Mouse (Mus musculus) limb, embryonic 13.5 days (tissue): ENCODE results near the gene Bag6. TPM values are rescaled to one million over a fixed set of nuclear protein-coding genes. Genes with fewer than 3 reads are reported as not detected.

Source experiments
- ATAC-seq: fragments of 200-750 bp; cut with Nextera tagmentation; 2 replicates; pipeline ENCODE4 v1.8.0; 2017; ENCODE audit warnings: low read depth, moderate number of reproducible peaks, moderate TSS enrichment; ENCODE audit not compliant: low FRiP score
- H3K27ac ChIP-seq: fragments of 300-500 bp; sonication (generic); 2 replicates; pipeline ENCODE4 v1.5.1; 2015; ENCODE audit warnings: inconsistent platforms, mild to moderate bottlenecking, moderate library complexity
- H3K27me3 ChIP-seq: fragments of 300-500 bp; sonication (generic); 2 replicates; pipeline ENCODE4 v1.6.1; 2015; ENCODE audit warnings: mild to moderate bottlenecking, inconsistent platforms
- H3K36me3 ChIP-seq: fragments of 300-500 bp; sonication (generic); 2 replicates; pipeline ENCODE4 v1.6.1; 2015; ENCODE audit warnings: inconsistent platforms, mild to moderate bottlenecking, moderate library complexity
- H3K4me1 ChIP-seq: fragments of 300-500 bp; sonication (generic); 2 replicates; pipeline ENCODE4 v1.6.1; 2015; ENCODE audit warnings: inconsistent platforms
- H3K4me2 ChIP-seq: fragments of 300-500 bp; sonication (generic); replicated peaks from 2 replicates; pipeline ENCODE4 v1.6.1; 2015; ENCODE audit warnings: inconsistent platforms, mild to moderate bottlenecking, moderate library complexity
- H3K4me3 ChIP-seq: fragments of 300-500 bp; sonication (generic); 2 replicates; pipeline ENCODE4 v1.5.1; 2015; ENCODE audit warnings: moderate library complexity, mild to moderate bottlenecking, inconsistent platforms
- H3K9ac ChIP-seq: fragments of 300-500 bp; sonication (generic); 2 replicates; pipeline ENCODE4 v1.6.1; 2015; ENCODE audit warnings: mild to moderate bottlenecking, inconsistent platforms
- H3K9me3 ChIP-seq: fragments of 300-500 bp; sonication (generic); 2 replicates; pipeline ENCODE4 v1.6.1; 2016; ENCODE audit warnings: inconsistent platforms
- WGBS: fragments of 180-500 bp; shearing (Covaris S2); methylation state at CpG from one replicate; pipeline ENCODE4 v1.1.7; 2015; 5-methylcytosine and 5-hydroxymethylcytosine counted together
- microRNA-seq: library from miRNA; unstranded; fragments of <30 nt; microRNA quantifications from one replicate; pipeline ENCODE4, GENCODE M21; 2016
- polyA plus RNA-seq: library from polyadenylated mRNA; unstranded; fragments of >200 nt; fragmentation: Nextera tagmentation; extraction: Ambion mirVana; gene quantifications from 2 replicates; pipeline ENCODE4 v1.2.1, GENCODE M21; 2015

Bag6 gene
- polyA plus RNA-seq, 1 experiment from 2014 or later, result 66.7 TPM

DNA sequence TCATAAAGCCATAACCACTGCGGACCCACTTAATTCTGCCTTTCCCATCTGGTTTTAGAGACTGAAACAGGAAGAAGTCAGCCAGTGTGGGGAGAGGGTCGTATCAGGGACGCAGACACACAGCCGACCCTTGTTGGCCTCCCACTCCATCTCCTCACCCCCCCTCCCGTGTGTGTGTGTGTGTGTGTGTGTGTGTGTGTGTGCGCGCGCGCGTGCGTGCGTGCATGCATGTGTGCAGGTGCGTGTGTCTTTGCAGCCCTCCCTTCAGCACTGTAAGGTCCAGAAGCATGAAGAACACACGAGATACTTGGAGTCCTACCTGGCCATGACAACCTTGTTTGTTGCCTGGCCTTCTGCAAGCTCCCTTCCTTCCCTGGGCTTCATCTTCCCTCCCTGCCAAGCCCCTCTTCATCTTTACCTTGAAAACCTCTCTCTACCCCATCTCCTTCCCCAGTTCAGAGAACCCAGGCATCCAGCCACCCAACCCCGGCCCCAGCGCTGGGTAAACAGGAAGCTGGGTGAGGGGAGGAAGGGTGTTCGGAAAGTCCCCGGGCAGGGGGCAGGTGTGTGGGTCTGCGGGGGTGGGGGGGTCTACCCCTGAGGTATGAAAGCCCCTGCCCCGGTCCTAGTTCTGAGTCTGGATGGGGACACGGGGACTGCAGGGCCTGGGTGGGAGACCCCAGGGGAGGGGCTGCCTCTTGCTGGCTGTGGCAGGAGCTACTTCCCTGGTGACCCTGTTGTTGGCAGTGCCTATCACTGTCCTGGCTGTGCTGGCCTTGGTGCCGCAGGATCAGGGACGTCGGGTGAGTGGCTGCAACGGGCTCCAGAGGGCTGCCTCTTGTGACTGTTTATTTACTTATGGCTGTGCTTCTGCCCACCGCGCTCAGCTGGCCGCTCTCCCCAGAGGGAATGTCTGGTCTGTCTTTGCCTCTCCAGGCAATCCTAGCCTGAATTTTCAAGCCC is 59.2 kb downstream of the Bag6 start, which contains the start of gene Ltb:
Gene Ltb (plus strand): TSS at position 559 of the 963 bp plus-strand sequence.
- no peak within 1 kb of the TSS for H3K27ac ChIP-seq
- peak within 1 kb of the TSS; percentile 47 for H3K4me3 ChIP-seq
- H3K36me3 ChIP-seq, result no peaks in the 10 kb centered on the region
- peaks cover 15% of the 10 kb centered on the region for H3K4me1 ChIP-seq
- H3K9ac ChIP-seq, result peak within 1 kb of the TSS; percentile 43; the same call in 1 of the 2 replicates
- H3K4me2 ChIP-seq, result peak within 1 kb of the TSS; percentile 79
- 50% methylated on average over 24 of the region's 28 CpGs for WGBS
- no peaks in the 10 kb centered on the region for H3K9me3 ChIP-seq
- ATAC-seq, result no peak
- H3K27me3 ChIP-seq, result peaks cover 55% of the 10 kb centered on the region

DNA sequence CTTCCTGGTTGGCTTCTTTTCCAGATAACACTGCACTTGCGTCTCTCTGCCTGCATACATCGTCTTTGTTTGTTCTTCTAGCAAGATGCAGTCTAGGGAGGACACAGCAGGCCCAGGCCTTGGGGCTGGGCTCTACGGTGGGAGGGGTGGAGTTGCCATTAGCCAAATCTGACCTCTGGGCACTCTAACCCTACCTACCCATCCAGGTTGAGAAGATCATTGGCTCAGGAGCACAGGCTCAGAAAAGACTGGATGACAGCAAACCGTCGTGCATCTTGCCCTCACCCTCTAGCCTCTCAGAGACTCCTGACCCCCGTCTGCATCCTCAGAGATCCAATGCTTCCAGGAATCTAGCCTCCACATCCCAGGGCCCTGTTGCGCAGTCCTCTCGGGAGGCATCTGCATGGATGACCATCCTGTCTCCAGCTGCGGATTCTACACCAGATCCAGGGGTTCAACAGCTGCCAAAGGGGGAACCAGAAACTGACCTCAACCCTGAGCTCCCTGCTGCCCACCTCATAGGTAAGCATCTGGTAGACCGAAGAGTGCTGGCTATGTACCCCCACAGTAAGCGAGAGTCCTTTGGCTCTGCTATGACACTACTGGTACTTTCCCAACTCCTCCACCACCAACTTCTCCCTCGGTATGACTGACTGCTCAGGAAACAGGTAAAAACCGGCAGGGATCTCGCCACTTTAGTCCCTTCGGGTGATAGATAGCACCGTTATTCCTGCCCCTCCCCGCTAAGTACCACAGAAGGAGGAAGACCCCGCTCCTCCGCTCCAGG is 60.1 kb downstream of the Bag6 start:
- ATAC-seq, result no peak
- 40% methylated on average over 19 of the region's 19 CpGs for WGBS
- H3K4me2 ChIP-seq, result peak overlapping the region; percentile 79
- H3K4me1 ChIP-seq, result peaks cover 15% of the 10 kb centered on the region
- peak overlapping the region; percentile 64 for H3K9ac ChIP-seq
- peak overlapping the region; percentile 47 for H3K4me3 ChIP-seq
- H3K9me3 ChIP-seq, result no peaks in the 10 kb centered on the region
- no peaks in the 10 kb centered on the region for H3K36me3 ChIP-seq
- H3K27ac ChIP-seq, result no peak overlapping the region
- peaks cover 61% of the 10 kb centered on the region for H3K27me3 ChIP-seq

DNA sequence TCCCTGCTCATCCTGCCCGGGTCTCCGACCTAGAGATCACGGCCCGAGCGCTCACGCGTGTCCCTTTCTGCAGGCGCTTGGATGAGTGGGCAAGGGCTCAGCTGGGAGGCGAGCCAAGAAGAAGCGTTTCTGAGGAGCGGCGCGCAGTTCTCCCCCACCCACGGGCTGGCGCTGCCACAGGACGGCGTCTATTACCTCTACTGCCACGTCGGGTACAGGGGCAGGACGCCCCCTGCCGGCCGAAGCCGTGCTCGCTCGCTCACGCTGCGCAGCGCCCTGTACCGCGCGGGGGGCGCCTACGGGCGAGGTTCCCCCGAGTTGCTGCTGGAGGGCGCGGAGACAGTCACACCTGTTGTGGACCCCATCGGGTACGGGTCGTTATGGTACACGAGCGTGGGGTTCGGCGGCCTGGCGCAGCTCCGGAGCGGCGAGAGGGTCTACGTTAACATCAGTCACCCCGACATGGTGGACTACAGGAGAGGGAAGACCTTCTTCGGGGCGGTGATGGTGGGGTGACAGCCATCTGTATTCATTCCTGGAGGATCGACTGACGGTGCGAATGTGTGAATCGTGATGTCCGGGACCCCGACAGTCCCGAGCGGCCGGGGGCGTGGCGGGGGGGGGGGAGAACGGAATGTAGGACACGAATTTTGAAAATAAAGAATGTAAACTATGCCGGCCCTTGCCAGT is 60.8 kb downstream of the Bag6 start:
- Histone ChIP-seq H3K9me3 (no peaks in the 10 kb centered on the region), H3K4me1 (peaks cover 15% of the 10 kb centered on the region), H3K27me3 (peaks cover 69% of the 10 kb centered on the region), H3K9ac (peak overlapping the region; percentile 64), H3K36me3 (no peaks in the 10 kb centered on the region), H3K27ac (no peak overlapping the region), H3K4me3 (peak overlapping the region; percentile 47), H3K4me2 (peak overlapping the region; percentile 79)
- WGBS, result 1% methylated on average over 66 of the region's 66 CpGs
- ATAC-seq, result peak; percentile 85

GRCm38 (mm10) chr17:35196321-35196641 is 61.3 kb downstream of the Bag6 start:
- 34% methylated on average over 9 of the region's 9 CpGs for whole genome bisulfite sequencing
- Histone ChIP-seq H3K9me3 (no peaks in the 10 kb centered on the region), H3K27me3 (peaks cover 74% of the 10 kb centered on the region), H3K4me1 (peaks cover 15% of the 10 kb centered on the region), H3K36me3 (no peaks in the 10 kb centered on the region), H3K27ac (no peak overlapping the region), H3K9ac (peak overlapping the region; percentile 64), H3K4me2 (peak overlapping the region; percentile 79), H3K4me3 (peak overlapping the region; percentile 47)
- ATAC-seq, result no peak

Small RNAs within 50 kb of the gene (microRNA-seq; reads per million reads assigned to microRNA genes)
- not detected for gene Mir6973a

Other genes starting within 250 kb of the Bag6 start
- gene C2, start 236.9 kb upstream of the Bag6 start, polyA plus RNA-seq, result 1.6 and 2.4 TPM in 2 replicates
- 97.0 and 103 TPM in 2 replicates for gene Ehmt2, start 236.7 kb upstream of the Bag6 start, polyA plus RNA-seq
- gene Slc44a4, start 220.7 kb upstream of the Bag6 start, polyA plus RNA-seq, result 0.14 TPM in 1 of 2 replicates, not detected in the other
- 20.0 and 21.0 TPM in 2 replicates for gene Neu1, start 203.9 kb upstream of the Bag6 start, polyA plus RNA-seq
- gene Hspa1b, start 175.9 kb upstream of the Bag6 start, polyA plus RNA-seq, result 0.32 and 0.43 TPM in 2 replicates
- not detected in 2 replicates for gene Gm20481, start 165.3 kb upstream of the Bag6 start, polyA plus RNA-seq
- gene Hspa1a, start 163.0 kb upstream of the Bag6 start, polyA plus RNA-seq, result 3.7 and 4.4 TPM in 2 replicates
- gene Hspa1l, start 162.5 kb upstream of the Bag6 start, polyA plus RNA-seq, result 0.49 and 0.81 TPM in 2 replicates
- 196 and 200 TPM in 2 replicates for gene Lsm2, start 153.3 kb upstream of the Bag6 start, polyA plus RNA-seq
- gene Vars, start 134.2 kb upstream of the Bag6 start, polyA plus RNA-seq, result 102 and 110 TPM in 2 replicates
- gene Vwa7, start 118.6 kb upstream of the Bag6 start, polyA plus RNA-seq, result 0.17 TPM in 2 replicates
- gene Sapcd1, start 107.2 kb upstream of the Bag6 start, polyA plus RNA-seq, result 7.2 and 8.2 TPM in 2 replicates
- gene Msh5, start 88.4 kb upstream of the Bag6 start, polyA plus RNA-seq, result 2.6 and 4.6 TPM in 2 replicates
- 247 and 266 TPM in 2 replicates for gene Clic1, start 85.2 kb upstream of the Bag6 start, polyA plus RNA-seq
- gene Ddah2, start 76.1 kb upstream of the Bag6 start, polyA plus RNA-seq, result 423 and 428 TPM in 2 replicates
- 0.15 TPM in 1 of 2 replicates, not detected in the other for gene Ly6g6c, start 69.8 kb upstream of the Bag6 start, polyA plus RNA-seq
- 0.29 and 0.71 TPM in 2 replicates for gene Mpig6b, start 69.0 kb upstream of the Bag6 start, polyA plus RNA-seq
- 2.0 and 3.4 TPM in 2 replicates for gene Ly6g6e, start 58.3 kb upstream of the Bag6 start, polyA plus RNA-seq
- gene Ly6g6d, start 57.1 kb upstream of the Bag6 start, polyA plus RNA-seq, result 0.57 and 0.65 TPM in 2 replicates
- gene Ly6g6f, start 49.6 kb upstream of the Bag6 start, polyA plus RNA-seq, result 0.17 and 0.28 TPM in 2 replicates
- 93.1 and 94.9 TPM in 2 replicates for gene Abhd16a, start 45.9 kb upstream of the Bag6 start, polyA plus RNA-seq
- gene Ly6g5c, start 26.9 kb upstream of the Bag6 start, polyA plus RNA-seq, result not detected in 2 replicates
- gene Ly6g5b, start 19.8 kb upstream of the Bag6 start, polyA plus RNA-seq, result 0.91 and 1.1 TPM in 2 replicates
- 21.3 and 21.9 TPM in 2 replicates for gene Gpank1, start 13.7 kb upstream of the Bag6 start, polyA plus RNA-seq
- 279 and 284 TPM in 2 replicates for gene Csnk2b, start 13.1 kb upstream of the Bag6 start, polyA plus RNA-seq
- 11.7 and 13.4 TPM in 2 replicates for gene D17H6S53E, start 8.8 kb upstream of the Bag6 start, polyA plus RNA-seq
- 3.2 TPM in 1 of 2 replicates, not detected in the other for gene Apom, start 3.1 kb upstream of the Bag6 start, polyA plus RNA-seq
- 217 and 227 TPM in 2 replicates for gene Prrc2a, start 29.7 kb downstream of the Bag6 start, polyA plus RNA-seq
- gene Aif1, start 40.9 kb downstream of the Bag6 start, polyA plus RNA-seq, result 9.0 and 10.2 TPM in 2 replicates
- 10.1 and 12.1 TPM in 2 replicates for gene Lst1, start 53.3 kb downstream of the Bag6 start, polyA plus RNA-seq
- gene Ltb, start 59.3 kb downstream of the Bag6 start, polyA plus RNA-seq, result 0.99 and 1.3 TPM in 2 replicates
- gene Tnf, start 66.8 kb downstream of the Bag6 start, polyA plus RNA-seq, result 0.27 and 0.36 TPM in 2 replicates
- gene Lta, start 70.2 kb downstream of the Bag6 start, polyA plus RNA-seq, result not detected in 2 replicates
- gene Gm16181, start 85.7 kb downstream of the Bag6 start, polyA plus RNA-seq, result 0.40 and 0.60 TPM in 2 replicates
- gene Atp6v1g2, start 98.5 kb downstream of the Bag6 start, polyA plus RNA-seq, result 4.2 and 5.3 TPM in 2 replicates
- 11.3 and 12.2 TPM in 2 replicates for gene Nfkbil1, start 100.6 kb downstream of the Bag6 start, polyA plus RNA-seq
- 552 and 562 TPM in 2 replicates for gene Ddx39b, start 106.6 kb downstream of the Bag6 start, polyA plus RNA-seq
- gene H2-D1, start 127.6 kb downstream of the Bag6 start, polyA plus RNA-seq, result 29.1 and 30.8 TPM in 2 replicates
- gene H2-Q1, start 185.2 kb downstream of the Bag6 start, polyA plus RNA-seq, result 0.09 and 0.31 TPM in 2 replicates
- 0.69 and 0.89 TPM in 2 replicates for gene H2-Q2, start 207.1 kb downstream of the Bag6 start, polyA plus RNA-seq
- gene H2-Q4, start 244.4 kb downstream of the Bag6 start, polyA plus RNA-seq, result 4.6 and 5.1 TPM in 2 replicates